Mouse (Mus musculus) MEL-GATA-1-ER (cell line): ENCODE measurements around the gene Tbc1d20.
"Not testable (repeated sequence)": the region's sequence is repeated elsewhere in the genome, so short reads cannot be mapped to it uniquely, and the experiment has no call there.

Experiments used
- DNase-seq: peaks from one replicate; pipeline ENCODE4 v3.0.0-alpha.2; 2012; ENCODE audit warnings: low read depth; ENCODE audit errors: extremely low read depth

Tbc1d20 gene

DNA sequence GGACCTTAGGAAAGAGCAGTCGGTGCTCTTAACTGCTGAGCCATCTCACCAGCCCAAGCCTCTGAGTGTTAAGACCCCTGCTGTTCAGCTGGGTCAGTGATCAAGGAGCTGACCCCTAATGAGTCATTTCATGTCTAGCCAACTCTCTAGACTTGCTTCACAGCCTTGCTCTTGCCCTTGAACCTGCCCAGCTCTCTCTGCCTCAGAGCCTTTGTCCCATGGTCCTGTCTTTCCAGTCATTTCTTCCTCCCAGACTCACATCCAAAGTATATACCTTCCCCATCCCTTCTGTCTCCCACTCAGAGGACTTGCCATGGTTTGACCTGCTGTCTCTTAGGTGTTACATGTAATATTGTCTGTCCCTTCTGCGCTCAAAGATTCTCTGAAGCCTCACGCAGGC is 63.6 kb downstream of the Tbc1d20 start:
- no peak for DNase-seq

DNA sequence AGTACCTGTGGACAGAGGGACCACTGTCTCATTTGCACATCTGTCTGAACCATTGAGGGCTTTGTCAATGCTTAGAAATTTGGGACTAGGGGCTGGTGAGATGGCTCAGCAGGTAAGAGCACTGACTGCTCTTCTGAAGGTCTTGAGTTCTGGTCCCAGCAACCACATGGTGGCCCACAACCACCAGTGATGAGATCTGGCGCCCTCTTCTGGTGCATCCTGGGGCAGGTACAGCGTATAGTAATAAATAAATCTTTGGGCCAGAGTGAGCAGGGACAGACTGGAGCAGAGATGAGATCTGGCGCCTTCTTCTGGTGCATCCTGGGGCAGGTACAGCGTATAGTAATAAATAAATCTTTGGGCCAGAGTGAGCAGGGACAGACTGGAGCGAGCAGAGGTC is 65.3 kb downstream of the Tbc1d20 start:
- not testable (repeated sequence) for DNase-seq

DNA sequence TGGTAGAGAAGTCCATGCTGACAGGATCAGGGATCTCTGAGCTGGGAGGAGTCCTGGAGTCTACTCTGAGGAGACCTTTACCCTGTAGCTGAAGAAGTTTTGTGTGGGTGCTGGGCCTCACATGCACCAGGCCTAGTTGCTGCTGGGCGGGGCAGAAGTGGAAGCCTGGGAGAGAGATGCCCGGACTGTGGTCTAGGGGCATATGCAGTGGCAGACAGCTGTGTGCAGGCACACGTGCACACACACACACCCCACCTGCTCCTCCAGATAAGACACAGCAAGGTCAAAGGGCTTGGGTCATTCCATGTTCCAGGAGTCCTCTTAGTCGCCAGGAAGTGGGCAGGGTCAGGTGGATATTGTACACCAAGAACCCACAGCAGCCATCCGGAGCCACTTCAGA is 66.0 kb downstream of the Tbc1d20 start:
- no peak for DNase-seq

GRCm38 (mm10) chr2:152360271-152360775 is 66.7 kb downstream of the Tbc1d20 start:
- no peak for DNase-seq

GRCm38 (mm10) chr2:152361193-152361592 is 67.6 kb downstream of the Tbc1d20 start:
- no peak for DNase-seq
